Mouse (Mus musculus): ENCODE results near the gene Nxpe4. TPM values are rescaled to one million over a fixed set of nuclear protein-coding genes. Genes with fewer than 3 reads are reported as not detected.
"Not testable (repeated sequence)": the region's sequence is repeated elsewhere in the genome, so short reads cannot be mapped to it uniquely, and the experiment has no call there.

Gene Nxpe4
- polyA plus RNA-seq, 1 experiment from 2014 or later, result 5.6 TPM

- no peak overlapping the region for H3K4me3 ChIP-seq
- H3K4me1 ChIP-seq, result peaks cover 4% of the 10 kb centered on the region; the same call in 1 of the 2 replicates
- DNase-seq (ENCODE audit: low spot score), result no peak
- no peaks in the 10 kb centered on the region for H3K9me3 ChIP-seq (replicated peaks)
- H3K36me3 ChIP-seq, result no peaks in the 10 kb centered on the region
- WGBS, result 73% methylated on average over 2 of the region's 2 CpGs
- no peak overlapping the region for H3K27ac ChIP-seq
- no peaks in the 10 kb centered on the region for H3K27me3 ChIP-seq (ENCODE audit: low read depth, poor library complexity, severe bottlenecking)
Measured at GRCm38 (mm10) chr9:48294754-48295153, 132.9 kb downstream of the Nxpe4 start.

GRCm38 (mm10) chr9:48298983-48299382, 137.2 kb downstream of the Nxpe4 start:
- Histone ChIP-seq H3K27ac (no peak overlapping the region), H3K4me3 (no peak overlapping the region), H3K36me3 (no peaks in the 10 kb centered on the region), H3K9me3 (replicated peaks) (no peaks in the 10 kb centered on the region), H3K4me1 (peaks cover 4% of the 10 kb centered on the region; the same call in 1 of the 2 replicates), H3K27me3 (ENCODE audit: low read depth, poor library complexity, severe bottlenecking) (no peaks in the 10 kb centered on the region)
- no peak for DNase-seq (ENCODE audit: low spot score)
- WGBS, result 89% methylated on average over 7 of the region's 7 CpGs

GRCm38 (mm10) chr9:48303564-48303963, 141.7 kb downstream of the Nxpe4 start:
- WGBS, result 55% methylated on average over 5 of the region's 5 CpGs
- not testable (repeated sequence) for DNase-seq (ENCODE audit: low spot score); H3K9me3 ChIP-seq (replicated peaks); H3K4me3 ChIP-seq; H3K36me3 ChIP-seq; H3K4me1 ChIP-seq; H3K27ac ChIP-seq; H3K27me3 ChIP-seq (ENCODE audit: low read depth, poor library complexity, severe bottlenecking)

GRCm38 (mm10) chr9:48311241-48311640, 149.4 kb downstream of the Nxpe4 start:
- H3K4me1 ChIP-seq, result no peaks in the 10 kb centered on the region
- H3K27ac ChIP-seq, result no peak overlapping the region
- H3K9me3 ChIP-seq (replicated peaks), result no peaks in the 10 kb centered on the region
- H3K36me3 ChIP-seq, result no peaks in the 10 kb centered on the region
- no peaks in the 10 kb centered on the region for H3K27me3 ChIP-seq (ENCODE audit: low read depth, poor library complexity, severe bottlenecking)
- DNase-seq (ENCODE audit: low spot score), result no peak
- WGBS, result 71% methylated on average over 5 of the region's 5 CpGs
- no peak overlapping the region for H3K4me3 ChIP-seq

- 59% methylated on average over 3 of the region's 3 CpGs for WGBS
- Histone ChIP-seq H3K27ac (no peak overlapping the region), H3K36me3 (no peaks in the 10 kb centered on the region), H3K9me3 (replicated peaks) (no peaks in the 10 kb centered on the region), H3K4me3 (no peak overlapping the region), H3K27me3 (ENCODE audit: low read depth, poor library complexity, severe bottlenecking) (no peaks in the 10 kb centered on the region), H3K4me1 (no peaks in the 10 kb centered on the region)
- no peak for DNase-seq (ENCODE audit: low spot score)
Measured at GRCm38 (mm10) chr9:48314194-48314593, 152.4 kb downstream of the Nxpe4 start.

- Histone ChIP-seq H3K27ac (no peak overlapping the region), H3K4me1 (no peaks in the 10 kb centered on the region), H3K36me3 (no peaks in the 10 kb centered on the region), H3K9me3 (replicated peaks) (no peaks in the 10 kb centered on the region), H3K27me3 (ENCODE audit: low read depth, poor library complexity, severe bottlenecking) (no peaks in the 10 kb centered on the region), H3K4me3 (no peak overlapping the region)
- DNase-seq (ENCODE audit: low spot score), result no peak
- 88% methylated on average over 1 of the region's 1 CpGs for WGBS
Measured at GRCm38 (mm10) chr9:48315825-48316224, 154.0 kb downstream of the Nxpe4 start.

GRCm38 (mm10) chr9:48326338-48326737, 164.5 kb downstream of the Nxpe4 start:
- Histone ChIP-seq H3K27me3 (ENCODE audit: low read depth, poor library complexity, severe bottlenecking) (no peaks in the 10 kb centered on the region), H3K27ac (no peak overlapping the region), H3K4me1 (no peaks in the 10 kb centered on the region), H3K4me3 (no peak overlapping the region), H3K36me3 (no peaks in the 10 kb centered on the region), H3K9me3 (replicated peaks) (no peaks in the 10 kb centered on the region)
- no peak for DNase-seq (ENCODE audit: low spot score)
- 94% methylated on average over 9 of the region's 9 CpGs for WGBS

- H3K4me3 ChIP-seq, result no peak overlapping the region
- no peaks in the 10 kb centered on the region for H3K4me1 ChIP-seq
- H3K36me3 ChIP-seq, result no peaks in the 10 kb centered on the region
- DNase-seq (ENCODE audit: low spot score), result no peak
- WGBS, result 95% methylated on average over 7 of the region's 7 CpGs
- H3K9me3 ChIP-seq (replicated peaks), result no peaks in the 10 kb centered on the region
- H3K27me3 ChIP-seq (ENCODE audit: low read depth, poor library complexity, severe bottlenecking), result no peaks in the 10 kb centered on the region
- no peak overlapping the region for H3K27ac ChIP-seq
Measured at GRCm38 (mm10) chr9:48329597-48329996, 167.8 kb downstream of the Nxpe4 start.

- no peak overlapping the region for H3K27ac ChIP-seq
- WGBS, result 73% methylated on average over 4 of the region's 4 CpGs
Measured at GRCm38 (mm10) chr9:48338783-48339455, 177.1 kb downstream of the Nxpe4 start.

GRCm38 (mm10) chr9:48339563-48339962, 177.7 kb downstream of the Nxpe4 start:
- no peaks in the 10 kb centered on the region for H3K27me3 ChIP-seq (ENCODE audit: low read depth, poor library complexity, severe bottlenecking)
- no peaks in the 10 kb centered on the region for H3K9me3 ChIP-seq (replicated peaks)
- no peaks in the 10 kb centered on the region for H3K36me3 ChIP-seq
- no peak overlapping the region for H3K27ac ChIP-seq
- no peaks in the 10 kb centered on the region for H3K4me1 ChIP-seq
- no peak overlapping the region for H3K4me3 ChIP-seq
- no peak for DNase-seq (ENCODE audit: low spot score)
- 77% methylated on average over 5 of the region's 5 CpGs for WGBS

More at GRCm38 (mm10) chr9:48338783-48339455, 177.1 kb downstream of the Nxpe4 start:
- Histone ChIP-seq H3K9me3 (replicated peaks) (no peaks in the 10 kb centered on the region), H3K4me1 (no peaks in the 10 kb centered on the region), H3K4me3 (no peak overlapping the region), H3K27me3 (ENCODE audit: low read depth, poor library complexity, severe bottlenecking) (no peaks in the 10 kb centered on the region), H3K36me3 (no peaks in the 10 kb centered on the region)
- DNase-seq (ENCODE audit: low spot score), result no peak

GRCm38 (mm10) chr9:48340708-48341380, 179.0 kb downstream of the Nxpe4 start:
- WGBS, result 88% methylated on average over 10 of the region's 10 CpGs
- H3K4me3 ChIP-seq, result no peak overlapping the region
- no peaks in the 10 kb centered on the region for H3K9me3 ChIP-seq (replicated peaks)
- DNase-seq (ENCODE audit: low spot score), result no peak
- no peaks in the 10 kb centered on the region for H3K4me1 ChIP-seq
- H3K27me3 ChIP-seq (ENCODE audit: low read depth, poor library complexity, severe bottlenecking), result no peaks in the 10 kb centered on the region
- no peaks in the 10 kb centered on the region for H3K36me3 ChIP-seq
- H3K27ac ChIP-seq, result no peak overlapping the region

GRCm38 (mm10) chr9:48345456-48345855, 183.6 kb downstream of the Nxpe4 start:
- Histone ChIP-seq H3K4me3 (no peak overlapping the region), H3K36me3 (no peaks in the 10 kb centered on the region), H3K4me1 (no peaks in the 10 kb centered on the region), H3K9me3 (replicated peaks) (no peaks in the 10 kb centered on the region), H3K27ac (no peak overlapping the region), H3K27me3 (ENCODE audit: low read depth, poor library complexity, severe bottlenecking) (no peaks in the 10 kb centered on the region)
- WGBS, result 86% methylated on average over 9 of the region's 9 CpGs
- DNase-seq (ENCODE audit: low spot score), result no peak

GRCm38 (mm10) chr9:48345866-48346265, 184.0 kb downstream of the Nxpe4 start:
- no peak overlapping the region for H3K4me3 ChIP-seq
- H3K27me3 ChIP-seq (ENCODE audit: low read depth, poor library complexity, severe bottlenecking), result no peaks in the 10 kb centered on the region
- H3K4me1 ChIP-seq, result no peaks in the 10 kb centered on the region
- no peak for DNase-seq (ENCODE audit: low spot score)
- no peak overlapping the region for H3K27ac ChIP-seq
- H3K9me3 ChIP-seq (replicated peaks), result no peaks in the 10 kb centered on the region
- H3K36me3 ChIP-seq, result no peaks in the 10 kb centered on the region
- 94% methylated on average over 3 of the region's 3 CpGs for WGBS
